Mouse (Mus musculus) heart, postnatal 36 days (tissue): ENCODE data around the gene Grk5. TPM values are rescaled to one million over a fixed set of nuclear protein-coding genes. Genes with fewer than 3 reads are reported as not detected.
A peak's percentile ranks its signal among the peaks of the same experiment; 100 is the strongest.
"Not testable (repeated sequence)": the region's sequence is repeated elsewhere in the genome, so short reads cannot be mapped to it uniquely, and the experiment has no call there.

Experiments used
- DNase-seq, 2 experiments: peaks; one replicate each; pipeline ENCODE4 v3.0.0; 2021 to 2022
- intact Hi-C: fragments of 180-260 bp; cut with DNase I; formaldehyde crosslinking; loops from one replicate; pipeline ENCODE4 v1.15.1; 2025
- total RNA-seq, 2 experiments: library from RNA; stranded (reverse); gene quantifications; 2 replicates each; pipeline ENCODE4 v1.2.3; 2021

Grk5 gene
- total RNA-seq: 10 to 100 TPM; 20.9 to 29.6 TPM

DNA sequence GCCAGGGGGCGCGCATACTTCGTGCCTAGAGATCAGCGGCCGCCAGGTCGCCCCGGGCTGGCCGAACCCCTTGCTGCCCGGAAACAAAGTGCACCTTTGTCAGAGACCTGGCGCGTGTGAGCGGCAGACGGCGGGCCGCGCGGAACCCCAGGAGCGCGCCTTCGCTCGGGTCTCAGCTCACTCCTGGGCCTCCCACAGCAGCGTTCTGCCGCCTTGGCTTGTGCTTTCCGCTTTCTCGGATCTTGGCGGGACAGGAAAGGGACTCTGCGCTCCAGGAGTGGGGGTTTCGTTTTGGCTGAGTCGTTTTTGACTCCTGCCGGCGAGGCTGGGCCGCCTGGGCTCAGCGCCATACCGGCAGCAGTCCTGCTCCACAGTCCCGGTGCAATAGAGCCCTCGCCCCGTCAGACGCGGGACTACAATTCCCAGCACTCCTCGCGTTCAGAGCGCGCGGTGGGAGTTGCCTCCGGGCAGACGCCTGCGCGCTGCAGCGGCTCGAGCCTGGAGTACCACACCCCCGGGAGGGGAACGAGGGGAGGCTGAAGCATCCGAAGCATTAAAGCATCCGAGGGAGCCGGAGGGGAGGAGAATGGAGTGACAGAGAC is at the start of gene Grk5:
Gene Grk5 (plus strand): TSS at position 36 of the 602 bp plus-strand sequence.
- intact Hi-C loops: loop anchor here (1.0 to 5.0 kb wide), 7 partner anchors 16 to 252 kb away; partner anchors contain the start of genes Prdx3 and Zfp950
- peak; percentile 95 to 97 for DNase-seq

DNA sequence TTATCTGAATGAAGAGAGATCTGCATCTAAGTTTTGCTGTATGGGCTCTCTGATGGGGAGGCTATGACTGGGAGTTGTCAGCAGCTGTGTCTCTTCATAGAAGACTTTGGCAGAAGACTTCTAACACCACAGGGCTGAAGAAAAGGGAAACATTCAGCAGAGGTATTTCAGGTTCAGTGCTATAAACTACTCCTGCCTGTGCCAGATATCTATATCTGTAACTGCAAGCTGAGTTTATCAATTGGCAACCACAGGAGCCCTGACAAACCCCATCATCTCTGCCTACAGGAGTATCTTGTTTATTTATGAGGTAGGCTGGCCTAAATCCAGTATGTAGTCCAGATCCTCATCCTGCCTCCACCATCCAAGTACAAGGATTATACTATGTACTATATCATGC is 46.2 kb upstream of the Grk5 start:
- no peak for DNase-seq

DNA sequence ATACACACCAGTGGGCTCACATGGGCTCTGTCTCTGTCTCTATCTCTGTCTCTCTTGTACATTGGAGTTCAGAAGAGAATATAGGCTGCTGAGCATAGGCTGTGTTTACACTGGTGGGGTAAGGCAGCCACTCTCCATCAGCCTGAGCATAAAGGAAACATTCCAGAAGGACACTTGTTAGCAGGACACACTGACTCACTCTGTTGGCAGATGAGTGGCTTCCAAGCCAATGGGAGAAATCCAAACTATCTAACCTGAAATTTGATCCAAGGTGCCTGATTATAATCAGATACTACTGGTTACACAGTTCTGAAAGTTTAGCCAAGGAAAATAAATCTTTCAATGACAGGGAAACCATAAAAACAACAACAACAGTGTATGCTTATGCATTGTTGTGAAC is 43.8 kb upstream of the Grk5 start:
- DNase-seq: no peak
- intact Hi-C loops: no loop called here

More for the DNA sequence above, 46.2 kb upstream of the Grk5 start:
- intact Hi-C loops: no loop called here

DNA sequence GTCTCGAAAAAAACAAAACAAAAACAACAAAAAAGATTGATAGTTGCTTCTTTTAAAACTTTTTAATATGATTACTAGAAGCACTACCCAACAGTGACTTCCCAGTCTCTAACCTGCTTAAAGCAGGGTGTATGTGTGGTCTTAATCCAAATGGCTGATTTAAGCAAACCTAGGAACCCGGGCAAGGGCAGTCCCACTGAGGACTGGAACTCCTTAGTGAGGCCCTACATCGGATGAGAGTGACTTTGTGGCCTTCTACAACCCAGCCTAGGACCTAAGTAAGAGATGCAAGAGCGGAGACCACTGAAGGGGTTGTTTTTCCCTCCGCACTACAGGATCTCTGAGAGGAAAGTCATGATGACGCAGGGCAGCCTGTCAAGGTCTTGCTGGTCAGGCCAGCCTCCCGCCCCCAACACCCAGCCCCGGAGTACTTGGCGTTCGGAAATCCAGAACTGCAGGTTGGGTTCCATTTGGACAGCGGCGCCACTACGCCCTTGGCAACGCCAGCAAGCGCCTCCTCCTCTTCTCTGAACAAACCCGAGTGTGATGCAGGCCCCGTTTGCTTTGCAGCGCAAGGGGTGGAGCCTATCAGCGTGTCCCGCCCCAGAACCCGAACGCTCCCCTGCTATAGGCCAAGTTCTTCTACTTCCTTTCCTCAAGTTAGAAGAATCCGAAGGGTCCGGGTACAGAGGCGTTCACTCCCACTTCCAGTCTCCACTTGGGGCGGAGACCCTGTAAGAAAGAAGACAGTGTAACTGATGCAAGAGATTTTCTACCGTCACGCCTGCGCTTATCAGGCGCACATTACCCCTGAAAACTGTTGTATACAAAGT is 28.5 kb upstream of the Grk5 start, which contains the start of gene Sfxn4:
Gene Sfxn4 (minus strand): TSS at position 612 of the 833 bp plus-strand sequence.
- intact Hi-C loops: no loop called here
- peak; percentile 88 to 89 for DNase-seq

DNA sequence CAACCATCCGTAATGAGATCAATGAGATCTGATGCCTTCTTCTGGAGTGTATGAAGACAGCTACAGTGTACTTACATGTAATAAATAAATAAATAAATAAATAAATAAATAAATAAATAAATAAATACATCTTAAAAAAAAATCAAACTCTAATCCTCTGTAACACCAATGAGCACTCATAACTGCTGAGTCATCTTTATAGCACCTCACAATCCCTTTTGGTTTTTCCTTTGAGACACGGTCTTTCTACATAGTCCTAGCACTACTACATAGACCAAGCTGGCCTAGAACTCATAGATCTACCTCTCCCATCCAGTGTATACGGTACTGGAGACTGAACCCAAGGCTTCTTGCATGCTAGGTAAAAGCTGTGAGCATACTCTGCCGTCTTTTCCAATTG is 23.4 kb upstream of the Grk5 start:
- intact Hi-C loops, DNase-seq: not testable (repeated sequence)

DNA sequence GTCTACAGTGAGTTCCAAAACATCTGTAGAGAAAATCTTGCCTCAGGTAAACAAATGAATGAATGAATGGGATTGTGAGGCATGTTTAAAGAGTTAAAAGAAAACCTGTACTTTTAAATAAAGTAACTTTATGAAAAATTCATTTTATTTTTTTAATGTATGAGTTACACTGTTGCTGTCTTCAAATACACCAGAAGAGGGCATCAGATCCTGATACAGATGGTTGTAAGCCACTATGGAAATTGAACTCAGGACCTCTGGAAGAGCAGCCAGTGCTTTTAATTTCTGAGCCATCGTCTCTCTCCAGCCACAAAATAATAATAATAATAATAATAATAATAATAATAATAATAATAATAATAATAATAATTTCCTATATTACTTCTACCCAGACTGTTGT is 19.1 kb upstream of the Grk5 start:
- no peak for DNase-seq
- intact Hi-C loops: no loop called here

DNA sequence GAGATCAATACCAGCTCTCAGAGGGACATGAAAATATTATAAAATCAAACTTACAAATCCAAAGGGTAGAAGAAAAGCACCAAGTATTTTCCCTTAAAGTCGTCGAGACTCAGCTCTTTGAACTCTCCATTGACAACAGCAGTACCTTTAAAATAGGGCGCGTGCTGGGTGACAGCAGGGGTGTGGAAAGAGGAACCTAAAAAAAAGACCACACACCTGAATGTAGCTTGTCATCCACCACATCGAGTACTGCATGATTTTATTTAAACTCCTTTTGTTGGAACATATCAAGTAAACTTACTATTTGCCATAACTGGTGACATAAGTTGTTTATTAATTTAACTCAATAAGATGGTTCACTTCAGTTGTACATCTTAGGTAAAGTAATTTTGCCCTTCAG is 18.2 kb upstream of the Grk5 start:
- intact Hi-C loops: no loop called here
- no peak for DNase-seq

DNA sequence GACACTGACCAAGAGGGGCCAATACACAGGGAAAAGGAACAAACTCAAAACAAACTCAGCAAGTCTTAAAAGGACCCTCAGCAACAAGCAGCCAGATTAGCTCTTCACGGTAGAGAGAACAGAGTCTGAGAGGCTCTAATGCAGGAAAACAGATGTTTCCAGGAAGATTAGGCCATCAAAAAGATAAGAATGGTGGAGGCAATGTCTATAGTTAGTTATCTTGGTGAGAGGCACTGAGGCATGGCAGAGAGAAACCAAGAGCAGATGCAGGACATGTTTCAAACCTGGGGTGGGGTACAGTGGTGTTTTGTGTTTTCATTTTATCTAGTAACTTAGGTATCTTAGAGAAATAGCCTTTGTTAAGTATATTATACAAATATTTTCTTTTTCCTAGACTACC is 17.3 kb upstream of the Grk5 start:
- DNase-seq: no peak
- intact Hi-C loops: no loop called here

DNA sequence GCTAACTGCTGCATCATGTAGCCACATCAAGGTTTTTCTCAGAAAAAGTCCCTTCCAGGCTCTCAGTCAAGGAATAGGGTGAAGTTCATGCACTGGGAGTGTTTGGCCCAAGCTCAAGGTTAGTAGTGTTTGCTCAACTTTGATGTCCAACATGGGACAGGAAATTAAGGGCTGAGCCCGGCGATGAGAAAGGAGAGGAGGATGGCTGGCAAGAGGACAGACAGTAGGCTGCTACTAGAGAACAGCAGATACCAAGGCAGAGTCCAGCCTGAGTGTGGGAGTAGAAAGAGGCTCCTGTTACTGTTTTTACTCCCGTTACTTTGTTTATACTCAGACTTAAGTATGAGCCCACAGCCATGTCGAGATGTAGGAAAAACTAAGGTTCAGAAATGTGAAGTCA is 16.0 kb upstream of the Grk5 start:
- DNase-seq: no peak
- intact Hi-C loops: no loop called here

DNA sequence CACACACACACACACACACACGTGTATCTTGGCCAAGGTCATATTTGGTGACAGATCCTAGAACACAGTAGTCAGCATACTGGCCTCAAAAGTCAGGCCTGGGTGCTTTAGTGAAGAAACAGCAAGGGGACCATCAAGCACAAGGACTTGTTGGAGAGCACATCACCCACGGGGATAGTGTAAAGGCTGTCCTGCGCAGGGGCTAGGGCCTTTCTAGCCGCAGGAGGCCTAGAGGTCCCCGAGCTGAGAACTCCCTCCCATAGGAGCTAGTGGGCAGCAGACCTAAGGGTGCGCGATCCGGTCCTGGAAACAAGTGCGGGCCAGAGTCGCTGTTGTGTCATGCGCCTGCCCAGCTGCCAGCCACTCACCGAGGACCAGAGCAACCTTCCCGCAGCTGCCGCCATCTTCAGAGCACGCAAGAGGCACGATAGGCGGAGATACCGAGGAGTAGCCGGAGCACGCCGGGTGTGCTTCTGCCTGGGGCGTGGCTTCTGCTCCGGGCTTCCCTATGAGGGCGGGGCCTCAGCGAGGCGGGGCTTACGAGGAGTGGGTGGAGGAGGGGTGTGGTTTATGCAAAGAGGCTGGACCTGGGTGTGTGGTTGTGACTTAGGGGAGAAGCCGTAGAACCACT is 15.4 kb upstream of the Grk5 start, which contains the start of gene Prdx3:
Gene Prdx3 (minus strand): TSS at position 493 of the 631 bp plus-strand sequence.
- DNase-seq: peak; percentile 96 to 97
- intact Hi-C loops: loop anchor here (1.0 kb wide), 1 partner anchor 15 kb away; the partner anchor contains the start of gene Grk5

DNA sequence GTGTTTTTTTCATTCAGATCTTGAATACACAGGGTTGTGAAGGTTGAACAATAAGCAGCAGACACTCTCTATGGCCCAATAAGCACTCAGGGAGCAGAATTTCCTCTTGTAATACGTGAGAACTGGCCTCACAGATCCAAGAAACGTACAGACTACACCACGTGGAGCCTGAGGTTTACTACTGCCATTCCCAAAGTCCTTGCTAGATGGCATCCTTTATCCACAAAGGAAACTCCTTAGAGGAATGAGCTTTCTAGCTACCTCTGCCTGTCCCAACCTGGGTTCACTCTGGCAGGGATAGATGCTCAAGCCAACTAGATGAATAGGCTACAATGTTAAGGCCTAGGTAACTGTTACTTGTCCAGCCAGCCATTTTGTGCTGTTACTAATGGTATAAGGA is 6.4 kb upstream of the Grk5 start:
- intact Hi-C loops: loop anchor here (1.0 to 5.0 kb wide), 2 partner anchors 201 to 314 kb away; no protein-coding TSS in a partner anchor
- peak; percentile 15 to 27 for DNase-seq

DNA sequence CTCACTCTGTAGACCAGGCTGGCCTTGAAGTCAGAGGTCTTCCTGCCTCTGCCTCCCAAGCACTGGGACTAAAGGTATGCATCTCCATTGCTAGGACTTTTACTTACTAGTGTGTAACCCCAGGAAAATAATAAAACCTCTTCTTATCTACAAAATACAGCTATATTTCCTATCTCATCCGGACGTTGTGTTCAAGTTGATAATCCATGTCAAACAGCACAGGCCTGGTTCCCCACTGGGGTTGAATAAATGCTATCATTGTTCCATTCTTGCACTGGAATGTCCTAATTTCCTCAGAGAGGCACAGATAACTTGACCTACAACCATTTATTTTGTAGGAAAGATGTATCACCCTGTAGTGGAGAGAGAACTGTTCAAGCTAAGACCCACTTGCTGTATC is 1.9 kb upstream of the Grk5 start:
- DNase-seq: no peak
- intact Hi-C loops: loop anchor here (5.0 kb wide), 1 partner anchor 255 kb away; the partner anchor contains the start of gene Zfp950

DNA sequence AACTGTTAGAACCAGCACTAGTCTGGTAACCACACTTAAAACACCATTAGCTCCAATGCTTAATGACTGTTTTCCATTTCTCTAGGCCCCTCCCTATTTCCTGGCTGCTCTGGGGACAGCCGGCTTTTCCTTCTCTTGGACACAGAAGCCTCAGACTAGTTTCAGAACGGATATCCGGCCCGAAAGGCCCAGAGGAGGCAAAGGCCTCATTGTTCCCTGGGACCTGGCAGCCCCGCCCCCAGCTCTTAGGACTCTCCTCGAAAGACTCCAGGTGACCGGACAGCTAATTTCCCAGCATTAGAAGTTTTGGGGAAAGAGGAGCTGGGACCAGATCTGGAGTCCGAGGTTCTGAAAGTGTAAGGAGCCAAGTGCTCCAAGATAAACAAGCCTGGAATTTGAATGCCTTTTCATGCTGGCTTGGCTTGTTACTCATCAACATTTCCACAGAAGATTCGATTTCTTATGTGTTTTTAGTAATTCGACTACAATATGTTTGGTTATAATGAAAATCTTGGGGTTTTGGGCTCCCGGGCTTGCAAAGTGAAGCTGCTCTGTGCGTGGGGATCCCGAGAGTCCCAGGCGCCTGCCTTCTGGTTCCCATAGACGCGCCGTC is 342 bp upstream of the Grk5 start:
- peak; percentile 71 to 73 for DNase-seq
- intact Hi-C loops: loop anchor here (1.0 to 5.0 kb wide), 5 partner anchors 15 to 253 kb away; partner anchors contain the start of genes Prdx3 and Zfp950

DNA sequence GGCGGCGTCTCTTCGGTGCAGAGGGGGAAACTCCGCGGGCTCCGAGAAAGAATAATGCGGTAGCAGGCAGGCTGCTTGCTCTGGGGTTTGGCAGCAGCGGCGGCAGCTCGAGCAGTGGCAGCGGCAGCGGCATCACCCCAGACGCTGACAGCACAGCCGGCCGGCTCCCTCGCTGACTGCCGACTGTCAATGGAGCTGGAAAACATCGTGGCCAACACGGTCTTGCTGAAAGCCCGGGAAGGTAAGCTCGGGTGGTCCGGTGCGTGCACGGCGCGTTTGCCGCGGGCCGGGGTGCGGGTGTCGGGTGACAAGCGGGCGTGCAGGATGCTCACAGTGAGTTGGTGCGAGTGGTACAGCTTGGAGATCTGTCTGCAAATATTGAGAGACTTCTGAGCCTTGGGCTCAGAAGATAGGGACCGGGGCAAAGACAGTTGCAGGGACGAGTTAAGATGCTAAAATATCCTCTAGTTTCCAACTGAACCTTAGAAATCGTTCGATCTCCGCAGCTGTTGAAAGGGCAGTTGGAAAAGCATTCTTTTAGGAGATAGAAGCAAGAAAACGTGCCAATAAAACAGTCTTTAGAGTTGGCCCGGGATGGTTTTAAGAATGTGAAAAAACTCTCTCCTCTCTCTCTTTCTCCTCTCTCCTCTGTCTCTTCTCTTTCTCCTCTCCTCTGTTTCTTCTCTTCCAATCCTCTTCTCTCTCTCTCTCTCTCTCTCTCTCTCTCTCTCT is 1.0 kb downstream of the Grk5 start:
- intact Hi-C loops: loop anchor here (1.0 to 5.0 kb wide), 2 partner anchors 56 to 107 kb away; no protein-coding TSS in a partner anchor
- DNase-seq: peak; percentile 58 to 77

DNA sequence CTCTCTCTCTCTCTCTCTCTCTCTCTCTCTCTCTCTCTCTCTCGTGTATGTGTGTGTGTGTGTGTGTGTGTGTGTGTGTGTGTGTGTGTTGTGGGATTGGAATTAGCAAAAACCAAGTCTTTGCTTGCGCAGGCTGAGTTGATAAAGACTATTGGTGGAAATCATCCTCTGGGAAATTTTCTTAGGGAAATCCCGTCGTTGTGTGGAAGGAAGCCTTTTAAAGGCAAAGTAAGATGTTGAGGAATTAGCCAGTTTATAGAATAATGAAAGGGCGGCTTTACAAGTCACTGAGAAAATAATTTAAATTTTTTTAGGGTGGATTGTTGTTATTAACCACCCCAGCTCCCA is 1.5 kb downstream of the Grk5 start:
- intact Hi-C loops: loop anchor here (5.0 kb wide), 1 partner anchor 106 kb away; no protein-coding TSS in a partner anchor

DNA sequence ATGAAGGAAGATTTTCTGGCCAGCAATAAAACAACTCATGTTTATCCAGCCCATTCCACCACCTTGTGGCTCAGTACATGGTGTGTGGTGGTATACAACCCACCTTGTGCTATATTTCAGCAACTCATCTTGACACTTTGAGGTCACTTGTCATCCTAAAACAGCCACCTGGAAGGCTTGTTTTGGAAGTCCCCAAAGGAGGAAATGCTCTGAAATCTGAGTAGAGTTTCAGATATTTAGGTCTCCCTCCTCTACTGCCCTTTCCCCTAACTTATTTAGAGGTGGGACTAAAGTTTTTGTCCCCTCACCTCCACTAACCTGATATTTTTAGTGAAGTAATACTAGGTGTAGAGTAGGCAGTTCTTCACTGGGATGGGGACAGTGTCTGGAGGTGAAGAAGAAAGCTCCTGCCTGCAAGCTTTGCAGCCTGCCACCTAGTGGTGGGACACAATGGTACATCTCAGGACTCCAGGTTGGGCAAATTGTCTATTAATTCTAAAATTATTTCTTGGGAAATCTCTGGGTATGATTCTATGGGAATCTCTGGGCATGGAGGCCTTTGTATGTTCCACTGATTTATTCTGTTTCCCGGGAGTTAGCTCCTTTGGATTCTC is 2.5 kb downstream of the Grk5 start:
- intact Hi-C loops: loop anchor here (2.0 to 5.0 kb wide), 2 partner anchors 23 to 105 kb away; no protein-coding TSS in a partner anchor
- DNase-seq: peak; percentile 70 to 77

More for the DNA sequence above, 1.5 kb downstream of the Grk5 start:
- no peak for DNase-seq

DNA sequence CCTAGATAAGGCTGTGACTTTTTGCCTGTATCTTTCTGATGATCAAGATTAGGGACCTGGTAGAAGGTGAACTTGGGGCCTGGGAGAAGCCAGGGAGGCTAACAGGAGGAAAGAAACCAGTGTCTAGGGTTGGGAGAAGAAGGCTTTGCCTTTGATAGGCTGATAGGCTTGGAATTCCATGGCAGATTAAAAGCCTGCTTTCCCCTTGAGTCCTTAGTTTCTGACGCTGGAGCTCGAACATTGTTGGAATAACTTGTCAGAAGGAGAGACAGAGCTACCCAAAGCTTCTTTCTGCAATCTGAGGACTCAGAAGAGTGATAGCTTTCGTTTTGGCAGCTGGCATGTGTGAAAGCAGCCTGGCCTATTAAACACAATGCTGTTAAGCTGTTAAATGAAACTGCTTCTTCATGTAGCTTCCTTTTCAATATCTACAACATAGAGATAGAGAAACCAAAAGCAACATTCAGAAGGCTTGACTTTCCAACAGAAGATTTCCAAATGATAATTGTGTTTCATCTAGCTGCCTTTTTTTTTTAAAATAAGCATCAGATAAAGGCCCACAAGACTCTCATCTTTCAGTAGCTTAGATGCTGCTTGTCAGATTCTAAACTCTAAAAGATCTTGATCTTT is 5.8 kb downstream of the Grk5 start:
- DNase-seq: no peak

DNA sequence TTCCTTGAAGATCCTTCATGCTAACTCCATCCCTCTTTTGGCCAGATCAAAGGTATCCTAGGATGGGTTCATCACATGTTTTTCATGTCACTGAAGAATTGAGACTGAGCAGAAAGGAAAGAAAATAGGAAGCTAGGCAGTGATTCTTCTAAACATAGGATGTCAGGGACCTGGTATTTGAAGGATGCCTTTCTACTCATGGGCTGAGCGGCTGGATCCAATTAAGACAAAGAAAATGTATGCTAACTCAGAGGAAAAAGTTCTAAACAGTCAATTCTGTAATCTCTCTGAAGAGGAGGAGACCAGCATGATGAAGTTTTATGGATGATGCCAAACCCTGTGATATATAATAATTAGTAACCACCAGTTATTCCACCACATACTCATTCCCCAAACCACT is 13.6 kb downstream of the Grk5 start:
- no peak for DNase-seq
- intact Hi-C loops: no loop called here

More for the DNA sequence above, 5.8 kb downstream of the Grk5 start:
- intact Hi-C loops: no loop called here

DNA sequence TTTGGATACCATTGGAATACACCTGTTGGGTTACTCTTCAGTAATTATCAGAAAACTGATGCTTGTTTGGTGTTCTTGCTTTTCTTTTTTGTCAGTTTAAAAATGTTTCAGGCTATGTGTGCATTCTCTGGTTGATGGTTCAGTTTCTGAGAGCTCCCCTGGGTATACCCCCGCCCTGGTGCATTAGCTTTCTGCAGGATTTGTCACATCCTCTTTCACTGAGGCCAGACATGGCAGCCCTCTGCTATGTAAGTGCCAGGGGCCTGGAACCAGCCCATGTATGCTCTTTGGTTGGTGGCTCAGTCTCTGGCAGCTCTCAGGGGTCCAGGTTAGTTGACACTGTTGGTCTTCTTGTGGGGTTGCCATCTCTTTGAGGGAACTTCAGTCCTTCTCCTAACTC is 14.4 kb downstream of the Grk5 start:
- no peak for DNase-seq
- intact Hi-C loops: no loop called here
